Mouse (Mus musculus) hindbrain, postnatal 0 days (tissue): ENCODE results near the gene Slc8a2. TPM values are rescaled to one million over a fixed set of nuclear protein-coding genes. Genes with fewer than 3 reads are reported as not detected.
A peak's percentile ranks its signal among the peaks of the same experiment; 100 is the strongest.

Experiments
- ATAC-seq: fragments of 200-750 bp; cut with Nextera tagmentation; 2 replicates; pipeline ENCODE4 v1.8.0; 2017; ENCODE audit warnings: mild to moderate bottlenecking, moderate TSS enrichment, moderate library complexity
- DNase-seq: peaks from one replicate; pipeline ENCODE4 v3.0.0-alpha.2; 2015; ENCODE audit warnings: low spot score
- H3K27ac ChIP-seq: fragments of 300-500 bp; sonication (generic); 2 replicates; pipeline ENCODE4 v1.5.1; 2014; ENCODE audit warnings: mild to moderate bottlenecking
- H3K27me3 ChIP-seq: fragments of 300-500 bp; sonication (generic); 2 replicates; pipeline ENCODE4 v1.6.1; 2014; ENCODE audit warnings: low read length, mixed read lengths; ENCODE audit not compliant: insufficient read depth
- H3K36me3 ChIP-seq: fragments of 300-500 bp; sonication (generic); 2 replicates; pipeline ENCODE4 v1.6.1; 2014; ENCODE audit warnings: low read length, mixed read lengths; ENCODE audit not compliant: insufficient read depth
- H3K4me1 ChIP-seq: fragments of 300-500 bp; sonication (generic); 2 replicates; pipeline ENCODE4 v1.6.1; 2014; ENCODE audit warnings: antibody characterized with exemption, low read length, mixed read lengths; ENCODE audit not compliant: insufficient read depth
- H3K4me2 ChIP-seq: fragments of 300-500 bp; sonication (generic); 2 replicates; pipeline ENCODE4 v1.6.1; 2014; ENCODE audit warnings: low read depth, mild to moderate bottlenecking, low read length, moderate library complexity, mixed read lengths
- H3K4me3 ChIP-seq: fragments of 300-500 bp; sonication (generic); 2 replicates; pipeline ENCODE4 v1.5.1; 2014; ENCODE audit warnings: low read length
- H3K9ac ChIP-seq: fragments of 300-500 bp; sonication (generic); replicated peaks from 2 replicates; pipeline ENCODE4 v1.6.1; 2014; ENCODE audit warnings: mild to moderate bottlenecking, low read length, moderate library complexity, mixed read lengths
- H3K9me3 ChIP-seq: fragments of 300-500 bp; sonication (generic); 2 replicates; pipeline ENCODE4 v1.6.1; 2016; ENCODE audit warnings: low read length, mixed read lengths
- CTCF ChIP-seq: IDR thresholded peaks from 2 replicates; pipeline ENCODE4 v1.5.1; 2016; ENCODE audit warnings: antibody characterized with exemption, control low read depth, low read depth
- WGBS: fragments of 180-500 bp; shearing (Covaris S2); extraction: QIAGEN DNeasy Blood & Tissue Kit; methylation state at CpG from one replicate; pipeline ENCODE4 v1.1.7; 2014; 5-methylcytosine and 5-hydroxymethylcytosine counted together
- polyA plus RNA-seq: library from polyadenylated mRNA; unstranded; fragments of >200 nt; fragmentation: Nextera tagmentation; extraction: Ambion mirVana; gene quantifications from 2 replicates; pipeline ENCODE4 v1.2.1, GENCODE M21; 2015
- total RNA-seq: library from RNA; depleted of rRNA; stranded (reverse); fragments of >200 nt; gene quantifications from 2 replicates; pipeline ENCODE4 v1.2.3, GENCODE M21; 2014

The Slc8a2 gene
- total and polyA plus RNA-seq, 2 experiments from 2014 or later, result 1.2 to 79.4 TPM

DNA sequence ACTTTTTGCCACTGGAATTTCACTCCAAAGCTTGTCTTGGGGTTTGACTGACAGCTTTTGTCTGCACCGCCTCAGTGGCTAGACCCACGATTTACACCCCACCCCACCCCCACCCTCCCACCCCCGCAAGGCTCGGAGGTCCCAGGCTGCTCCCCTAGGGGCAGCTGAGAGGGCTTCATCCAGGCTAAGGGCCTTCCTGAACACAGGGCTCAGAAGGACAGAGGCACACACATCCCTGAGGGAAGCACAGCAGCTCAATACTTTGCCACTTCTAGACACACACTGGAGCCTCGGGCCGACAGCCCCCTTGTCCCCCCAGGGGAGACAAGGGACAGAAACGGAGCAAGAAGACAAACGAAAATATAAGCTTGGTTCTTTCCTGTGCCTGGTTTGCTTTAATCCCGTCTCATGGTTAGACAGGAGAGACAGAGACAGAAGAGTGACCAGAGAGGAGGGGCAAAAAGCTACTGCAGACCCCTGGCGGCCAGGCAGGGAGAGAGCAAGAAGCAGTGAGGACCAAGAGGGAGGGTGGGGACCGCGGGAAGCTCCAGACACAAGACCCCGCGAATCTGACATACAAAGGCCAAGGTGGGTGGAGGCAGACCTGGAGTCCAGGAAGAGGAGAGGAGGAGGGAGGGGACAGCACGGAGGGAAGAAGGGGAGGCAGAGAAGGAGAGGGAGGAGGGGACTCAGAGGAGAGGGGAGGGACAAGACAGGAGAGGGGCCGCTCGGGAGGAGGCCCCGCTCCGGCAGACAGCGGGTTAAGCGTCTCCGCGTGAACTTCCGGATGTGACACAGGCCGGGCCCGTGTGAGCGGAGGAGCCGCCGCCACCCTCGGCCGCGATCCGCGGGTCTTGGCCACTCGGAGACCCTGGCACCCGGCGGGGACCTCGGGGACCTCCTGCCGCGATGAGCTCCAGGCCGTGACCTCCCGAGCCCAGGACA, 45.2 kb downstream of the Slc8a2 start, which contains the start of gene Meis3:
TSS of gene Meis3 (plus strand) at position 494 of the 945 bp plus-strand sequence.
- Histone ChIP-seq H3K27ac (peak within 1 kb of the TSS; percentile 72), H3K4me3 (peak within 1 kb of the TSS; percentile 79), H3K36me3 (peaks cover 4% of the 10 kb centered on the region; the same call in 1 of the 2 replicates), H3K4me1 (peaks cover 6% of the 10 kb centered on the region), H3K27me3 (no peaks in the 10 kb centered on the region), H3K9me3 (no peaks in the 10 kb centered on the region), H3K9ac (peak within 1 kb of the TSS; percentile 78), H3K4me2 (peak within 1 kb of the TSS; percentile 71)
- ATAC-seq (peak; percentile 88), DNase-seq (peak; percentile 80)
- under 1% methylated on average over 41 of the region's 42 CpGs for WGBS
- peak; percentile 82 for TF ChIP-seq CTCF

DNA sequence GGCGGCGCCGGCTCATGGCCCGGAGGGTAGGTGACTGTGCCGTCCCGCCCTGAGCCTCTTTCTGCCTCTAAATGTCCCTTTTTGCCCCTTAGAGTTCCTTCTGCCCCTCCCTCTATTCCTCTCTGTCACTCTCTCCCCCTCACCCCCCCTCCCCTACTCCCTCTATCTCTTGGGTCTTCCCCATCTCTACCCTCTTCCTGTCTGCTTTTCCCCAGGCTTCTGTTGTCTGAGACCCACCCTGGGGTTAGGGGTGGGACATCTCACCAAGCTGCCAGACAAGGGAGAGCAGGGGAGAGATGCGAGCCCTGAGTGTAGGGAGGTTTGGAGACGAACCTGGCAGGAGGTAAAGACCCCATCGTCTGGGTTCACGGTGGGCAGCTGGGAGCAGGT, 45.9 kb downstream of the Slc8a2 start:
- peak overlapping the region; percentile 78 for H3K9ac ChIP-seq
- H3K27me3 ChIP-seq, result no peaks in the 10 kb centered on the region
- peak overlapping the region; percentile 71 for H3K4me2 ChIP-seq
- peak overlapping the region; percentile 72 for H3K27ac ChIP-seq
- TF ChIP-seq CTCF, result no peak
- under 1% methylated on average over 10 of the region's 10 CpGs for WGBS
- DNase-seq (no peak), ATAC-seq (peak; percentile 27)
- H3K9me3 ChIP-seq, result no peaks in the 10 kb centered on the region
- H3K4me3 ChIP-seq, result peak overlapping the region; percentile 79
- H3K36me3 ChIP-seq, result peaks cover 7% of the 10 kb centered on the region; the same call in 1 of the 2 replicates
- peaks cover 6% of the 10 kb centered on the region for H3K4me1 ChIP-seq

DNA sequence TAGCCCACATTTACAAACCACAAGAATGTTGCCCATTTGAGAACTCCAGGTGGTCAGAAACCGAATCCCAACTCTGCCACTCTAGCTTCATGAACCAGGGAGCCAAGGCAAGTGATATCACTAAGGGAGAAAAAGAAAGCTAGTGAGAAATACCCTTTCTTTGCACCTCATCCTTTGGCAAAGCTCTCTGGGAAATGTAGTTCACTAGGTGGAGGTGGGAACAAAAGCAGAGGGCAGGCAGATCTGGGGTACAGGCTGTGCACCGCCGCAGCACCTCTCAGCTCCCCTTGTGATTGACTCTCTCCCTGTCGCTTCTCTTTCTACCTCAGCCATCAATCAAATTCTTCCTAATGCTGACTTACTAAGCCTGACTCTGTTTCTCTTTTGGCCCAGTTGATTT, 48.5 kb downstream of the Slc8a2 start:
- TF ChIP-seq CTCF, result no peak
- Histone ChIP-seq H3K36me3 (peaks cover 12% of the 10 kb centered on the region), H3K27me3 (no peaks in the 10 kb centered on the region), H3K9ac (no peak overlapping the region), H3K4me1 (peaks cover 6% of the 10 kb centered on the region; the same call in 1 of the 2 replicates), H3K9me3 (no peaks in the 10 kb centered on the region), H3K4me2 (no peak overlapping the region), H3K27ac (no peak overlapping the region), H3K4me3 (no peak overlapping the region)
- DNase-seq (no peak), ATAC-seq (no peak)
- WGBS, result 92% methylated on average over 4 of the region's 4 CpGs

DNA sequence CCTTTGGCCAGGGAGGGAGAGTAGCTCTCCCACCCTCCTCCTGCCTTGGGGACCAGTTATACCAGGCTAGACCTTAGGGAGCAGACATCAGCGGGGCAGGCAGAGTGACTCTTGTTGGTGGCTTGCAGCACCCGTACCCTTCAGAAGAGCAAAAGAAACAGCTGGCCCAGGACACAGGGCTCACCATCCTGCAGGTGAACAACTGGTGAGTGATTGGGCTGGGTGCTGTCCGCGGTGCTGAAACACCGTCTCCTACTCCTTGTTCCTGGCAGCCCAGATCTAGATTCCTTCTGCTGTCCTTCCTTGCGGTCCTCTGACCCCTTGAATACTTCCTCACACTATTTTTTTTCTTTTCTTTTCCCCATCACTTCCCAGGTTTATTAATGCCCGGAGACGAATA, 54.0 kb downstream of the Slc8a2 start:
- no peak overlapping the region for H3K4me2 ChIP-seq
- no peak for DNase-seq
- ATAC-seq, result no peak
- WGBS, result 38% methylated on average over 8 of the region's 8 CpGs
- H3K9me3 ChIP-seq, result no peaks in the 10 kb centered on the region
- H3K9ac ChIP-seq, result no peak overlapping the region
- H3K4me3 ChIP-seq, result no peak overlapping the region
- no peaks in the 10 kb centered on the region for H3K4me1 ChIP-seq
- no peak overlapping the region for H3K27ac ChIP-seq
- TF ChIP-seq CTCF, result no peak
- H3K27me3 ChIP-seq, result no peaks in the 10 kb centered on the region
- peaks cover 15% of the 10 kb centered on the region; the same call in 1 of the 2 replicates for H3K36me3 ChIP-seq

DNA sequence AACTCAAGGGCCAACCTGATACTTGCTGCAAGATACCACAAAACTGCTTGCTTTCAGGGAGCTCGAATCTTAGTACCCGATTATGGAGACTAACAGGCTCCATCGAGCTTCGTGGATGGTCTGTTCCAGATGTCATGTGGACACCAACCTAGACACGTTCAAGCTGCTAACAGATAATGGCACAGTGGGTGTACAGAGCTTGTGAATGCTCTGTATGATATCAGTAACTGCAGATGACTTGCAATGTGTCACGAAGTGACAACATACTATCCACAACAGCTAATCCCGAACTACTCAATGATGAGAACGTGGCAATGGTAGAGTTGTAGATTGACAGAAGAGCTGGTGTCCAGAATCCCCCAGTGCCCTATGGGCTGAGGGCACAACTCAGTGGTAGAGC, 57.9 kb downstream of the Slc8a2 start:
- no peak for TF ChIP-seq CTCF
- H3K36me3 ChIP-seq, result peaks cover 5% of the 10 kb centered on the region; the same call in 1 of the 2 replicates

DNA sequence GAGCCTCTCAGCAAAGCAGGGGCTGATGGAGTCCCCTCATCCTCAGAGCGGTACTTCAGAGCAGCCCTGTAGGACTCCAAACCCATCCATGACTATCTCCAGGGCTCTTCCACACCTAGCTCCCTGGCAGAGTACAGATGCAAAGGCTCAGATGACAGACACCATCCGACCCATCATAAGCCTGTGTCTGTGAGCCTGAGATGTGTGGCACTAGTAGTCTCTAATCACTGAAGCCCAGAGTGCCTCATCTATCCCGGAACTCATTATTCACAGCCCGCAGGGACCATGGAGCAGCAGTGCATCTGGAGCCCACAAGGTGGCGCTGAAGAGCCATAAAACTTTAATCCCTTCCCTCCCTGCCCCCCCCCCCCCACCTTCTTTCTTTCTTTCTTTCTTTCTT, 62.7 kb downstream of the Slc8a2 start:
- H3K4me1 ChIP-seq, result no peaks in the 10 kb centered on the region
- no peak overlapping the region for H3K27ac ChIP-seq
- H3K36me3 ChIP-seq, result peaks cover 4% of the 10 kb centered on the region; the same call in 1 of the 2 replicates
- H3K27me3 ChIP-seq, result no peaks in the 10 kb centered on the region
- no peak overlapping the region for H3K4me3 ChIP-seq
- no peaks in the 10 kb centered on the region for H3K9me3 ChIP-seq
- H3K4me2 ChIP-seq, result no peak overlapping the region
- WGBS, result 15% methylated on average over 5 of the region's 5 CpGs
- ATAC-seq (peak; percentile 60), DNase-seq (peak; percentile 86)
- peak; percentile 70 for TF ChIP-seq CTCF
- H3K9ac ChIP-seq, result no peak overlapping the region

More for the DNA sequence above, 57.9 kb downstream of the Slc8a2 start:
- Histone ChIP-seq H3K9me3 (no peaks in the 10 kb centered on the region), H3K27ac (no peak overlapping the region), H3K27me3 (no peaks in the 10 kb centered on the region), H3K4me1 (no peaks in the 10 kb centered on the region), H3K4me2 (no peak overlapping the region), H3K9ac (no peak overlapping the region), H3K4me3 (no peak overlapping the region)
- ATAC-seq (no peak), DNase-seq (no peak)
- 82% methylated on average over 8 of the region's 8 CpGs for WGBS
